Mouse (Mus musculus) stomach, postnatal 0 days (tissue): ENCODE measurements around the gene Adamts17.

Experiments
- CTCF ChIP-seq: IDR thresholded peaks from 2 replicates; pipeline ENCODE4 v1.5.1; 2016; ENCODE audit warnings: antibody characterized with exemption, low read depth, mild to moderate bottlenecking, moderate library complexity
- EP300 ChIP-seq: optimal IDR thresholded peaks from 2 replicates; pipeline ENCODE3; 2016; ENCODE audit warnings: antibody characterized with exemption

DNA sequence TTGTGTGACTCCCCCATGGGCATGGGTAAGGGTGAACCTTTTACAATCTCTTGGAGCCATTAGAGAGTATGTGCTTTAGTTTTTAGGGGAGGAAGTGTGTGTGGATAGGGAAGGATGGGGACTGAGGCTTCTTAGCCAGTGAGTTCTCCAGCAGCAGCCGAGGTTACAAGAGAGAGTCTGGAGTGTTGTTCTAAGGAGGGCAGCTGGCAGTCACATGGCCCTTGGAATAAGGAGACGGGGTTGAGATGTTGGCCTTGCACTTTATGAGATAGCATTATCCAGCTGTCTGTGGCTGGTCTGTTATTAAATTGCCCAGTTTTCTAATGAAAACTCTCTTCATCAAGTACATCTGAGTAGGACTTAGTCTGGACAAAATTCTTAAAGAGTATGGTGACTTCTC lies 4.3 kb downstream of the Adamts17 start:
- TF ChIP-seq CTCF (no peak), EP300 (no peak)
